Mouse (Mus musculus) forebrain, postnatal 0 days (tissue): ENCODE measurements around the gene Myo5a. TPM values are rescaled to one million over a fixed set of nuclear protein-coding genes. Genes with fewer than 3 reads are reported as not detected.

Experiments used
- ATAC-seq: fragments of 200-750 bp; cut with Nextera tagmentation; 2 replicates; pipeline ENCODE4 v1.8.0; 2017; ENCODE audit warnings: mild to moderate bottlenecking, moderate library complexity
- DNase-seq: peaks from one replicate; pipeline ENCODE4 v3.0.0-alpha.2; 2015
- H3K27ac ChIP-seq: fragments of 300-500 bp; sonication (generic); 2 replicates; pipeline ENCODE4 v1.5.1; 2014; ENCODE audit warnings: low read depth, mild to moderate bottlenecking, antibody characterized with exemption, low read length, moderate library complexity, mixed read lengths
- H3K27me3 ChIP-seq: fragments of 300-500 bp; sonication (generic); 2 replicates; pipeline ENCODE4 v1.6.1; 2014; ENCODE audit warnings: mild to moderate bottlenecking, low read length, mixed read lengths; ENCODE audit not compliant: insufficient read depth
- H3K36me3 ChIP-seq: fragments of 300-500 bp; sonication (generic); 2 replicates; pipeline ENCODE4 v1.6.1; 2014; ENCODE audit warnings: mild to moderate bottlenecking, moderate library complexity; ENCODE audit not compliant: insufficient read depth
- H3K4me1 ChIP-seq: fragments of 300-500 bp; sonication (generic); 2 replicates; pipeline ENCODE4 v1.6.1; 2014; ENCODE audit warnings: antibody characterized with exemption; ENCODE audit not compliant: insufficient read depth
- H3K4me2 ChIP-seq: fragments of 300-500 bp; sonication (generic); 2 replicates; pipeline ENCODE4 v1.6.1; 2014; ENCODE audit warnings: low read depth, mild to moderate bottlenecking, moderate library complexity
- H3K4me3 ChIP-seq: fragments of 300-500 bp; sonication (generic); 2 replicates; pipeline ENCODE4 v1.5.1; 2014; ENCODE audit warnings: low read depth, low read length, mixed read lengths
- H3K9ac ChIP-seq: fragments of 300-500 bp; sonication (generic); 2 replicates; pipeline ENCODE4 v1.6.1; 2014; ENCODE audit warnings: mild to moderate bottlenecking
- H3K9me3 ChIP-seq: fragments of 300-500 bp; sonication (generic); 2 replicates; pipeline ENCODE4 v1.6.1; 2016; ENCODE audit warnings: low read length
- CTCF ChIP-seq: sonication (generic); IDR thresholded peaks from 2 replicates; pipeline ENCODE4 v1.5.1; 2016; ENCODE audit warnings: antibody characterized with exemption, control low read depth, low read depth
- WGBS: fragments of 180-500 bp; shearing (Covaris S2); extraction: QIAGEN DNeasy Blood & Tissue Kit; methylation state at CpG from one replicate; pipeline ENCODE4 v1.1.7; 2014; 5-methylcytosine and 5-hydroxymethylcytosine counted together
- polyA plus RNA-seq: library from polyadenylated mRNA; unstranded; fragments of >200 nt; fragmentation: Nextera tagmentation; extraction: Ambion mirVana; gene quantifications from 2 replicates; pipeline ENCODE4 v1.2.1, GENCODE M21; 2015
- total RNA-seq: library from RNA; depleted of rRNA; stranded (reverse); fragments of >200 nt; gene quantifications from 2 replicates; pipeline ENCODE4 v1.2.3, GENCODE M21; 2014; rRNA removed

The Myo5a gene
- total and polyA plus RNA-seq, 2 experiments from 2014 or later: 34.9 to 146 TPM

DNA sequence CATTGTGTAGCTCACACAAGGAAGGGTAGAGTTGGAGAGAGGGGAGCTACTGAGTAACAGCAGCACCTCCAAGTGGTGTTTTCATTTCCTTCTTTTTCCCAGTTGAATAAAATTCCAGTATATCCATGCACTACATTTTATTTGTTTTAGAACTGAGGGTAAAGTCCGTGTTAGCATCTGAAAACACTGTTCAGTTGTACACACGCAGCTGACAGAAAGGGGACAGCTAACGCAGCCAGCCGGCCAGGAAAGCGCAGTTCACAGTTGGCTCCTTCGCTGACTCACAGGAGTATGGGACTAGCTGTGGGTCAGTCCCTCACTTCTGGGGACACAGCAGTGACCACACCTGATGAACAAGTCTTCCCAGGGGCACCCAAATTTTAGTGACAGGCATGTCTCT, 196.3 kb downstream of the Myo5a start:
- WGBS: 75% methylated on average over 6 of the region's 6 CpGs
- Histone ChIP-seq H3K36me3 (no peaks in the 10 kb centered on the region), H3K4me1 (no peaks in the 10 kb centered on the region), H3K9me3 (no peaks in the 10 kb centered on the region), H3K27me3 (no peaks in the 10 kb centered on the region), H3K4me3 (no peak overlapping the region), H3K4me2 (no peak overlapping the region), H3K27ac (no peak overlapping the region), H3K9ac (no peak overlapping the region)
- ATAC-seq (no peak), DNase-seq (no peak)
- no peak for TF ChIP-seq CTCF

DNA sequence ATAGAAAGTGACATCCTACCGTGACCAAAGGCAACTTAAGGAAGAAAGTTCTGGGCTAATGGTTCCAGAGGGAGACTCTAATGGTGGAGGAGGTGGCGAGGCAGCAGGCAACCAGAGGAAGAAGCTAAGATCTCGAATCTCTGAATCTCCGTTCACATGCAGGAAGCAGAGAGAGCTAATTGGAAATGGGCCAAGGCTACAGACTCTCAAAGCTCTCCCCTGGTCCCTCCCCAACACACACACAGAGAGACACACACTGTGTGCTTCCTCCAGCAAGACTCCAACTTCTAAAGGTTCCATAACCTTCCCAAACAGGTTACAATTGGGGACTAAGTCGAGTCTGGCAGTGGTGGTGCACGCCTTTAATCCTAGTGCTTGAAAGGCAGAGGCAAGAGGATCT, 199.6 kb downstream of the Myo5a start:
- no peak overlapping the region for H3K9ac ChIP-seq
- no peak overlapping the region for H3K27ac ChIP-seq
- ATAC-seq: no peak
- no peak overlapping the region for H3K4me2 ChIP-seq
- DNase-seq: no peak
- no peaks in the 10 kb centered on the region for H3K36me3 ChIP-seq
- WGBS: 74% methylated on average over 6 of the region's 6 CpGs
- no peak overlapping the region for H3K4me3 ChIP-seq
- H3K27me3 ChIP-seq: no peaks in the 10 kb centered on the region
- no peaks in the 10 kb centered on the region for H3K4me1 ChIP-seq
- TF ChIP-seq CTCF: no peak
- H3K9me3 ChIP-seq: no peaks in the 10 kb centered on the region

DNA sequence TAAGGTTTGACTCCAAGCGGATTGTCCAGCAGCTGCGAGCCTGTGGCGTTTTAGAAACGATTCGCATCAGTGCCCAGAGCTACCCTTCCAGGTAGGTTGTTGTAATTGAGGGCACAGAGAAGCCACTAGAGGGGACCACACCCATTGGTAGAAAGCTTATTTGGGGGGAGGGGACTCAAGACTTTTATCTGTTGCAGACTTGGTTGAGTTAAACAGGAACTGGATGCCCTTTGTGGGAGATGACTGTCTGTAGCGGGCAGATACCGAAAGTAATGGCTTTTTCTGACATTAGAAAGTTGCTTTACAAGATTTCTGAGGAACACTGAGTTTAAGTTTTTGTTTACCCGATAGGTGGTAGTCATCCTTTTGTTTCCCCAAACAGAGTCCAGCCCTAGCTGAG, 200.7 kb downstream of the Myo5a start:
- Histone ChIP-seq H3K27ac (no peak overlapping the region), H3K4me3 (no peak overlapping the region), H3K36me3 (no peaks in the 10 kb centered on the region), H3K9me3 (no peaks in the 10 kb centered on the region), H3K9ac (no peak overlapping the region), H3K27me3 (no peaks in the 10 kb centered on the region), H3K4me2 (no peak overlapping the region), H3K4me1 (no peaks in the 10 kb centered on the region)
- DNase-seq (no peak), ATAC-seq (no peak)
- no peak for TF ChIP-seq CTCF
- 92% methylated on average over 8 of the region's 8 CpGs for WGBS

Other genes starting within 250 kb of the Myo5a start
- gene Onecut1, start 209.1 kb upstream of the Myo5a start, total RNA-seq: 0.92 and 3.8 TPM in 2 replicates
- gene Onecut1, start 209.1 kb upstream of the Myo5a start, polyA plus RNA-seq: 0.23 and 0.64 TPM in 2 replicates
- gene Fam214a, start 118.1 kb upstream of the Myo5a start, total RNA-seq: 22.2 and 33.2 TPM in 2 replicates
- gene Fam214a, start 118.1 kb upstream of the Myo5a start, polyA plus RNA-seq: 11.6 and 16.0 TPM in 2 replicates
- gene Arpp19, start 33.4 kb upstream of the Myo5a start, total RNA-seq: 109 and 111 TPM in 2 replicates
- 213 and 233 TPM in 2 replicates for gene Arpp19, start 33.4 kb upstream of the Myo5a start, polyA plus RNA-seq
- gene Myo5c, start 161.0 kb downstream of the Myo5a start, total RNA-seq: 0.10 and 0.31 TPM in 2 replicates
- gene Myo5c, start 161.0 kb downstream of the Myo5a start, polyA plus RNA-seq: 0.16 and 0.20 TPM in 2 replicates
- gene Gnb5, start 235.3 kb downstream of the Myo5a start, total RNA-seq: 73.2 TPM in 2 replicates
- gene Gnb5, start 235.3 kb downstream of the Myo5a start, polyA plus RNA-seq: 80.0 and 91.4 TPM in 2 replicates